Mouse (Mus musculus) left cerebral cortex, postnatal 36 days (tissue): Measurements from ENCODE around the gene Rpl36-ps4. TPM values are rescaled to one million over a fixed set of nuclear protein-coding genes. Genes with fewer than 3 reads are reported as not detected.

Source experiments
- DNase-seq, 2 experiments: peaks; one replicate each; pipeline ENCODE4 v3.0.0; 2021 to 2022; ENCODE audit warnings: low spot score in 2 of 2, mixed read lengths in 1 of 2
- intact Hi-C: fragments of 180-260 bp; cut with DNase I; formaldehyde crosslinking; loops from one replicate; pipeline ENCODE4 v1.15.1; 2025
- total RNA-seq, 2 experiments: library from RNA; stranded (reverse); gene quantifications; 2 replicates each; pipeline ENCODE4 v1.2.3; 2021

The Rpl36-ps4 gene
- total RNA-seq, result not detected

DNA sequence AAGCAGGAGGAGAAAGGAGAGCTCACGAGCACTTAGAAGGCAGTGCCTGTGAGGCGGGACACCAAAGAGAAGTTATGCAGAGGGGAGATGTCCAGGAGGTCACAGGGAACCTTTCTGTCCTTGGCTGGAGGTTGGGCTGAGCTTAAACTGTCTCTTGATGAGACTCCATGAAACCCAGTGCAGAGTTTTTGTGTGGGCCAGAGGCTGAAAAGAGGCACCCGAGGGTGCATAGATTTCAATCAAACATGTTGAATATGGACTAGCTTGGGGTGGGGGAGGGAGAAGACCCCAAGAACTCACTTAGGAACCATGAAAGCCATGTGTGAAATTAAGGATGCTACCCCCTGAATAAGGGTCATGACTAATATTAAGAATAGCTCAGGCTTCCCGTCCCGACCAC is at the start of gene Rpl36-ps4:
Rpl36-ps4 (plus strand) TSS at position 301 of the 400 bp plus-strand sequence.
- no peak for DNase-seq
- intact Hi-C loops, result no loop called here

DNA sequence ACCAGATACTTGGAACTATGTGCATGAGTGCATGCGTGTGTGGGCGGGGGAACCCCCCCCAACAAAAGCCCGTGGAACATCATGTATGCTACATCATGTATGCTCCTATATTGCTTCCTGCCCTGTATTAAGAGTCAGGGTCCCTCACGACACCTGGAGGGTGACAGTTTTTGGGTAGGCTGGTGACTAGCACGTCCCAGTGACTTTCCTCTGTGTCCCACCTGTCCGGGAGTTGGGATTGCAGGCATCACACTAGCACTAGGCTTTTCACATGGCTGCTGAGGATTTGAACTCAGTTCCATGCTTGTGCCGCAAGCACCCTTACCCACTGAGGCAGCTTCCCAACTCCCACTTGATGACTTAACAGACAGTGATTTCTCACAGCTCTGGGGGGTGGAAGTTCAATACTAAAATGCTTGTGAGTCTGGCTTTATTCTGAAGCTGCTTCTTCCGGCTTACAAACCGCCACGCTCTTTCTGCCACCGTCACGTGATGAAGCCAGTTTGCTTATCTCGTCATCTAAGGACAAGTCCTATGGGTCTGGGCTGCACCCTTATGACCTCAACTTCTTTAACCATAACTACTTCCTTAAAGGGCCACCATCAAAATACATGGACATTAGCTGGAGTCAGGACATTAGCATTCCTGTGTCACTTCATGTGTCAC is 49.2 kb upstream of the Rpl36-ps4 start:
- intact Hi-C loops, result no loop called here
- DNase-seq, result no peak

DNA sequence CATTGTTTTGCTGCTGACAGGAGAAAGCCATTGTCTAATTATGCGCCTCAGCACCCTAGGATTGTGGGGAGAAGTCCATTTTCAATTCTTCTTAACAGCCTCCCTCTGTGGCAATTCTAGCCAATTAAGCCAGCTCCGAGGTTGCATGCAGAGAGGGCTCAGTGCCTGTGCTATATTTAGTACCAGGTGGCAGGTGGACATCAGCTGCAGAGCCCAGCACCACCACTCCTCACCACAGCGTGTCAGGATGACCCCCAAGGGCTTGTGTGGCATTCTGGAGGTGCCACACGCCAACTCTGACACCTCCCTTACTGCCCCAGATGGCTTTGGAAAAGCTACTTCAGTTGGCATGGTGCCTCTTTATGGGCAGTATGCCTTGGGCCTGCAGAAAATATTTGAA is 48.5 kb upstream of the Rpl36-ps4 start:
- intact Hi-C loops, result no loop called here
- DNase-seq, result no peak

DNA sequence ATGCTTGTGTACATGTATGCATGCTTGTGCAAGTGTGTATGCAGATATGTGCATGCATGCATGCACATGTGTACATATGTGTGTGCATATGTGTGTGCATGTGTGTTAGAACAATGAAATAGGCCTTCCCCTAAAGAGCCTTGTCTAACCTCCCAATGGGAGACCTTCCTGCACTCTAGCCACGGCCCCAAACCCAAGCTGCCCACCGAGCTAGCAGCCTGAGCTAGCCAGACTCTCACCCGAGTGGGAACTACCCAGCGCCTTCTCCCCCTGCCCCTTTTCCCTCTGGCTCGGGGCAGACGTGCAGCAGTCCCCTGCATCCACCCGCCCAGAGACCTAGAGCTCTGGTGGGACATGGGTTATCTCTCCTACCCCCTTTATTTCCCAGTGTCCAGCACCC is 47.3 kb upstream of the Rpl36-ps4 start:
- no peak for DNase-seq
- intact Hi-C loops, result no loop called here

DNA sequence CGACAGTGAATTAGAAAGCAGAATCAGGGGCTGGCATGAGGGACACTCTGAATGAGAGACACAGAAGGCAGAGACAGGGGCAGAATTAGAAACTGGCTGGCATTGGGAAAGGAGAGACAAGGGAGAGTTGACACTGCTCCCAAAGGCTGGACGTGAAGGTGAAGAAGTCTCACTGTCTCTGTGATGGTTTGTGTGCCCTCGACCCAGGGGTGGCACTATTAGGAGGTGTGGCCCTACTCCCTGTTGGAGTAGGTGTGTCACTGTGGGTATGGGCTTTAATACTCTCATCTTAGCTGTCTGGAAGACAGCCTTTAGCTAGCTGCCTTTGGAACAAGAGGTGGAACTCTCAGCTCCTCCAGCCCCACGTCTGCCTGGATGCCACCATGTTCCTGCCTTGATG is 46.8 kb upstream of the Rpl36-ps4 start:
- intact Hi-C loops, result no loop called here
- no peak for DNase-seq

DNA sequence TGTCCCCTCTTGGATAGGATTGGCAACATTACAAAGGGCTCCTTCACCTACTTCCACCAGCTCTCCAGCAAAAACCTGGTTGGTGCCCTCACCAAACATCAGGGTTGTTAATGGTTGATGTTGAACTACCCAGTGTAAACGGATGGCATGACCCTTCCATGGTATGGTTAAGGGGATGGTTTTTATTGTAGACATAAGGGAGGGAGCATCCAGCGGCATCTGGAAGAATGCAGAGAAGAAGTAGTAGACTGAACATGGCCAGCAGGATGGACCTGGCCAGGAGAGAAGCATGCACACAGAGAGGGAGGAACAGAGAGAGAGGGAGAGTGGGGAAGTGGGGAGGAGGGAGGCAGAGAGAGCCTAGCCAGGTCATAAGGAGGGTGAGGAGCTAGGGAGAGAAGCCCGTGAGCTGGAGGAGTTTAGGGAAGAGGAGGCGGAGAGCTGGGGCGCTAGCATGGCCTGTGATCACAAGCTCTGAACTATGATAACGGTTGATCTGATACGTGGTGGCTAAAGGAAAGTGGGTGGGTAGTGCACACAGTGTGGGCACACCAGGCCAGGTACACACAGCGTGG is 45.3 kb upstream of the Rpl36-ps4 start:
- no peak for DNase-seq
- intact Hi-C loops, result no loop called here

DNA sequence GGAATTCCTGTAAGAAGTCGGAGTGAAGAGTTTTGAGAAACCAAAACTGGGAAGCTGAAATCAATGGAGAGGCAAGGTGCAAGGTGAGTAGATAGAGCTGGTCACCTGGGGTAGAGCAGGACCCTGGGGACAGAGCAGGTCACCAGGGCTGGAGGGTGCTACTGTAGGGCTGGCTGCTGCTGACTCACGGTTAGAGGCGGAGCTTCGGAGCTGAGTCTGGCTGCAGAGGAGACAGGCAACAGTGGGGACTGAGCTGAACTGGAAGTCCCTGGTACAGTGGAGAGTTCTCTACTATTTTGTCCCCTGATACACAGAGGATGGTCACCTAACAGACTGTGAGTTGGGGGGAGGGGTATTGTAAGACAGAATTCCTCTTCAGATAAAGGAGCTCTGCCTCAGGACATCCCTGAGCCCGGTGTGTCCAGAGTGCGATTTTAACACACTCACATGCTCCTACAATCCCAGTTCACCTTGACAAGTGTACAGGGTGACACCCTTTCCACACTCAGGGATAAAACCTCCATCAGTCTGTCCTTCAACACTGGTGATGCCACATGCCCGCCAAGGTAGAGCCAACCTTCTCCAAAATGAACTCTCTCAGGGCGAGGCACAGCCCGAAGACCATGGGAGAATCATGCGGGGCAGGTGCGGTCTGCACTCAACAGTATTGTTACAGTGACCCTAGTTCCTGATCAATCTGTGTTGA is 44.3 kb upstream of the Rpl36-ps4 start:
- DNase-seq, result no peak
- intact Hi-C loops, result no loop called here

DNA sequence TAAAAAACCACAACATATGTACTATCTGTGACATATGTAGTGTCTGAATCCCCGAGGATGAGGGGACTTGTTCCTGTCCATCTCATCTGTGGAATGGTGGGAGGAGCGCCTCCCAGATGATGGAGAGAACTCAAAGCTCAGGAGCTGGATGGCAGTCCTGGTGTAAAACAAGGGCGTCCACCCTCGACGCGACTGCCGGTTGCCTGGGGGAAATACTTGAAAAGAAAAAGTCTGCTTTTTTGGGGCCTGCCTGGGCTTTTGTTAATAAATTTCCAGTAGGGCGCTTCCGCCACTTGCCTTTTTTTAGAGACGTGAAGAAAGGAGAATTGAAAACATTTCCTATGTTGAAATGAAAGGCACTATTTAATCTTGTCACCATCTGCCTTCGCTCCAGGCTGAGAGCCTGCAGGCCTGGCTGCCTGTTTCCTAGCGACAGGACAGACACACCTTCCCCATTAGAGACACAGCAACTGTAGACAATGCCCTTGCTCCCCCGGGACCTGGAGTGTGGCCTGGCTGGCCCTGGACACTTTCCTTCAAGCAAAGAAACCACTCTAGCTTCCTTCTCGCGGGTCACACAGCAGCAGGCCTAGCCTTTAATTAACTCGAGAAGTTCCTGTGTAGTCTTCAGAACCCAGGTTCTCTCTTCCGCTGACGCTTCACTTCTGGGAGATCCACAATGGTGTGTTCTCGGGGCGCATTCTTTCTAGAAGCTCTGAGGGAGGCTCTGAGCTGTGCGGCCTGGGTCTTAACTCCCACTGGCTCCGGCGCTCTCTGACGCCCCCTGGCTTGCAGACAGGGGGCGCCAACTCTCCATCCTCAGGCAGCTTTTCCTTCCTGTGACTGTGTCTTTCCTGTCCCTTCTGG is 43.3 kb upstream of the Rpl36-ps4 start:
- intact Hi-C loops, result no loop called here
- DNase-seq, result peak; percentile 26 to 29

DNA sequence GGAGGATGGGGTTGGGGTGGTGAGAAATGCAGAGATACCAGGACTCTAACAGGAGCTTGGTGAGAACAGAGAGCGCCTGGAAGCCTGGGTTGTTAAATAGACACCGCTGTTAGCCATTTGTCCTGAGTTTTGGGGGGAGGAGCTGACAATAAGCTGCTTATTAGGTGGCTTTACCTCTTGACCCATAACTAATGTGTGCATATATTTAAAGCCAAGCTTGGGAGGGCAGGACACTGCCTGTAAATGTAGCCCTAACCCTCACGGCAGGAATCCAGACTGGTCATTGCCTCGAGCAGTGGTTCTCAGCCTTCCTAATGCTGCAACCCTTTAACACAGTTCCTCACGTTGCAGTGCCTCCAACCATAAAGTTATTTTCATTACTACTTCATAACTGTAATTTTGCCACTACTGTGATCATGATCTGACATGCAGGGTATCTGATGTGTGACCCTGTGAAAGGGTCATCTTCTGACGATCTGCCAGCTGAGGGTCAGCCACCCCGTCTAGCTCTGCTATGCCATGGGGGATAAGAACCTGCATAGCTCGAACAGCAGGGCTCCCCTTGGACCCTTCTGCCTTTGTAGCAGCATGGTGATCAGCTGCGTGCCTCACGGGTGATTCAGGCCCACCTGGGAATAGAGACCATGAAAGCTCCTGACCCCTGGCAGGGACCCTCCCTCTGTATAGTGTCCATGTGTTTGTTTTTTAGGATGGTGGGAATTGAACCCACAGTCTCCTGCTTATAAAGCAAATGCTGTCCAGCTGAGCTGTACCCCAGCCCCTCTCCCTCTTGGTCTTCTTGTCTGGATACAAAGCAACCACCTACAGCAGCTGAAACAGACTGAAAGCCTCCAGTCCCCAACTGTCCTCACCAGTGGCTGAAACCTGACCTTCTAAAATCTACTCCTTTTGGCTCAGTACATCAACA is 42.0 kb upstream of the Rpl36-ps4 start:
- intact Hi-C loops, result no loop called here
- no peak for DNase-seq

DNA sequence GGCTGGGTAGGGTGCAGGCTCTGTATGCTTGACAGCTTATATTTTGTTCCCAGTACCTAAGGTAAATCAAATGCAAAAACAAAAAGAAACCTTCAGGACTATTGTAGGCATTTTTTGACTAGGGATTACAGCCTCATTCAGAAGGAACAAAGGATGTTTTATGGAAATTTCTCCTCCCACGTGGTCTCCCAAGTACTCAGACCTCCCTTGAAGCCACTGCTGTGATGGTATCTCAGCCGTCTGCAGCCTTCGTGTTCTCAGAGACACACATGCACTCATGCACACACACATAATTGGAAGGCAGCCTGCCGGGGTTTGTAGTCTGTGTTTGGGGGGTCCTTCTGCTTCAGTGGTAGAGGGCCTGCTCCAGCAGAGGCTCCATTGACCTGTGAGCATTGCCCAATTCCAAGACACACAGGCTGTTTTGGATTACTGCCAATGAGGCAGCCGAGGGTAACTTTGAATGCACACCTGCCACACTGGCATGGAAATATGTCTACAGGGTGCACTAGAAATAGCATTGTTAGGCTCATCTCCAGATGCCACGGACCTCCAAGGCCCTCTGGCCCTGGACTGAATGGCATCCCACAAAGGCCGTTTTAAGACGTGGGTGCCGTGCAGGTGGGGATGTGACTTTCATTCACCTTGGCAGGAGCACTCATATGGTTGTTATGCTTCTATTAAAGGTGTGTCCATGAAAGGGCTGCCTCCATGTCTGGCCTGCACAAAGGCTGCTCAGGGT is 41.1 kb upstream of the Rpl36-ps4 start:
- intact Hi-C loops, result no loop called here
- no peak for DNase-seq

DNA sequence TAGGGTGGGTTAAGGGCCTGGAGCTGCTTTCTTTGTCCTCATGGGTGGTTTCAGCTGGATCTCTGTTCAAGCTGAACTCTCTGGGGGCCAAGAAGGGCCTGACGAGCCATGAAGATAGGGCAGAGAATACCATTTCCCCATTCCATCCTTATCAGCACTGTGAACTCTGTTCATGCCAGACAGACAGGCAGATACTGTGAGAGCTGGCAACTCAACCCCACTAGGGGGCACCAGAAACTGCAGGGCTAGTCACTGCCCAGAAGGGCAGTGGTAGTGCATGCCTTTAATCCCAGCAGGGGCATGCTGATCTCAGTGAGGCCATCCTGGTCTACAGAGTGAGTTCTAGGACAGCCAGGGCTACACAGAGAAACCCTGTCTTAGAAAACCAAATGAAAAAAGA is 38.2 kb upstream of the Rpl36-ps4 start:
- DNase-seq, result no peak
- intact Hi-C loops, result loop anchor here (2.0 kb wide), 1 partner anchor 66 kb away; no protein-coding TSS in a partner anchor

DNA sequence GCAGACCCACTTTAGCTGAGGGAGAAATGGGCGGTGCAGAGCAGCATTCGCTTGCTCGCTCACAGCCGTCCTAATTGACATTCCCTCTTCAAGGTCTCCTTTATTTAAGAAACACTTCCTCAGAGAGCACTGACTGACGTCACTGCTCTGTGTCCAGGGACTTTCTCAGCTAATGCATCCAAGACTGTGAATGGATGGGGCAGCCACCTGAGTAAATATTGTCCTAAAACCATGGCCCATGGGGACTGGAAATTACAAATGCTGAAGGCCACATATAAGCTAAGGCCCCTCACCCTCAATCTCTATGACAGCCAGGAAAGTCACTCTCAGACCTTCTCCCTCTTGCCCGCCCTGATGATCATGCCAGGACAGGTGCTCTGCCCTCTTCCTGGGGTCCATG is 23.6 kb upstream of the Rpl36-ps4 start:
- intact Hi-C loops, result no loop called here
- DNase-seq, result no peak

DNA sequence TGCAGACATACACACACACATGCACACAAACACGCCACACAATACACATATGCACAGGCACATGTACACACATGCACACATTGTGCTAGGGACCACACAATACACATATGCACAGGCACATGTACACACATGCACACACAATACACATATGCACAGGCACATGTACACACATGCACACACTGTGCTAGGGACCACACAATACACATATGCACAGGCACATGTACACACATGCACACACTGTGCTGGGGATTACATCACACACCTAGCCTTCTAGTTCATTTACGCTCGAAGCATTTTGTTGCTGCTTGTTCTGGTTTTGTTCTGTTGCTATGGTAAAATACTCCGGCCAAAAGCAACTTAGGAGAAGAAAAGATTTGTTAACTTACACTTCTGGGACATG is 20.1 kb upstream of the Rpl36-ps4 start:
- intact Hi-C loops, result no loop called here
- DNase-seq, result no peak

DNA sequence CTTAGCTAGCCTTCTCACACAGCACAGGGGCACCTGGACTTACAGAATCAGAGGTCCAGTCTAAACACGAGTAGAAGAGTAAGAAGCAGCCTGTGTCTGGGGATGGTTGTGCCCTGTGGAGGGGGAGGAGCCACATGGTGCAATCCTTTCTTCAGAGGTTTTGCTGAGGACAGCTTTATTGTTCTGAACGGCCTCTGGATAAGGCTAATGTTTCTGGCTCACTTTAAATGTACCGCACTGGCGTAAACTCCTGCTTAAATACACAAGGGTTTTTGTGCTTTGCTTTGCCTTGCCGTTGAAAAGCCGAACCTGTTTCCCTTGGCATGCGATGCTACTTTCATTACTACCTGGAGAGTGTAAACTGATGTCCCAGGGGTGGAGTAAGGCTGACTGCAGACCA is 19.6 kb upstream of the Rpl36-ps4 start:
- DNase-seq, result no peak
- intact Hi-C loops, result no loop called here

DNA sequence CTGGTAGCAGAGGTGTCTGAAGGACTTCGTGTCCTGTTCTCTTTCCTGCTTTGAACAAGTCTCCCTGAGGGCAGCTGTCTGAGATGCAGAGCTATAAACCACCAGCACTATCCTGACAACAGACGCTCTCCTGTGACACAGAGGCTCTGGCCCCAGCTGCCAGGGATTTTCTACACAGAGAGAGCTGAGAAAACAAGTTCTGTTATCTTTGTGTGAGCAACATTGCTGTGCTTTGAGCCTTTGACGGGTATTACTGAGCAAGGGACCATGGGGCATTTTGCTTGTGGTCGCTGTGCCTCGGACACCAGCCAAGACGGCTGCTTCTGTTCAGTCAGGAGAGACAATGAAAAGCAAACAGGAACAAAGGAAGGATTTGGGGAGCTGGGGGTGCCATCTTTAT is 17.6 kb upstream of the Rpl36-ps4 start:
- intact Hi-C loops, result no loop called here
- no peak for DNase-seq

DNA sequence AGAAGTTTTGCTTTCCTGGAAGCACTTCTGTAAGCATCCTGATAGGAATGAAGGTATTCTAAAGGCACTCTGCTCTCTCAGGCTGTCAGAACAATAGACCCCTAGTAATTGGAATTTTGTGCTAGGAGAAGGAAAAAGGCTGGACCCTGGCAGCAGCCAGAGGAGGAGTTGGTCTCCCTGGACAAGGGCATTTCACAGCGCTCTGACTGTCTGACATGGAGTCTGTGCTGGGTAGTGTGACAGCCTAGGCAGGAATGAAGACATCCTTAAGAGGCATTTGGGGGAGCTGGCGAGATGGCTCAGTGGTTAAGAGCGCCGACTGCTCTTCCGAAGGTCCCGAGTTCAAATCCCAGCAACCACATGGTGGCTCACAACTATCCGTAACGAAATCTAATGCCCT is 17.1 kb upstream of the Rpl36-ps4 start:
- intact Hi-C loops, result no loop called here
- DNase-seq, result no peak

DNA sequence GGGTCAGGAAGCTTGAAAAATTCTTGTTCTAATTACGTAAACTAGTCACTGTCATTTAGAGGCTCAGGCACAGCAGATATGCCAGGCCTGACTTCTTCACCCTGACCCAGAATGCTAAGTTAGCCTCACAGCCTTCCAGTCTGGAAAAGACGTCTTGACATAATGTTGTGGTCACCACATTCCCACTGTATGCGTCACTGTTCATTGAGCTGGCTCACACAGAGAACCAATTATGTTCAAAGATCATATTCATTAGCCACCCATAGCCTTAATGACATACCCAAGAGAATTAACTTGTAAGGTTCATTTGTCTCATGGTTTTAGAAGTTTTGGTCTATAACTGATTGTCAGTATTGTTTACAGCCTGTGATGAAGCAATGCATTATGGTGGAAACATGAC is 5.4 kb upstream of the Rpl36-ps4 start:
- DNase-seq, result no peak
- intact Hi-C loops, result no loop called here

DNA sequence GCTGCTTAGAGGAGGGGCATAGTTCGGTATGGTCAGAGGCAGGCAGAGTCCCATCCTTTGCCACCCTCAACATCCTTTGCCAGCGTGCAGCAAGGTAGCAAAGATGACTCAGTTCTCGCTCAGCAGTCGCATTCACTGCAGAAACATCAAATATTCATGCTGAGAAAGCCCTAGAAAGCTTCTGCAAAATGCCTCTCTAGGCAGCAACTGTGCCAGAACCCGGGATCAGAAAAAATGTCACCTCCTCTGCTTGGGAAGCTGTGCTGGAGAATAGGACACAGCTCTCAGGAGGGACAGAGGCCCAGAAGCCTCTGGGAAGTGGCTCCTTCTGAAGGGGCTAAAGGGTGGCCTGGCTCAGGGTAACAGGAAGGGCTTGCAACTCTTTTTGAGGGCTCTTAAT is 2.7 kb upstream of the Rpl36-ps4 start:
- intact Hi-C loops, result no loop called here
- peak; percentile 16 to 20 for DNase-seq

DNA sequence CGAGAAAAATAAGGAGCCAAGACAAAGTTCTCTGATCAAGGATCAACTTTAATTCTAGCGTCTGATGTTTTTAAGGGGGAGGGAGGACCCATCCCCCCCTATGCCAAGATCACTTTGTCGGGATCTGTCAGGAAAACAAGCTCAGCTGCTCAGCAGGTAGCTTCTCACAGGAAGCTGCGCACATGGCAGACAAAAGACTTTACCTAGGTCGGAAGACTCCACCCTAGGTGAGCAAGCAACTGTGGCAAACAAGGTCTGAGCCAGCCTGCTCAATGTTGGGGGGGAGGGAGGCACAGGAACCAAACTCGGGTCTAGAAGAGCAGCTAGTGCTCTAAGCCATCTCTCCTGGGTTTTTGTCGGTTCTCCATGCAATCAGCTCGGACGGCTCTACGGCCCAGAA is 13.5 kb downstream of the Rpl36-ps4 start:
- intact Hi-C loops, result no loop called here
- DNase-seq, result no peak
